Mouse (Mus musculus) brain, embryonic 14.5 days (tissue): Measurements from ENCODE around the gene Tas2r135.

Source experiments
- CTCF ChIP-seq: fragments of 200-500 bp; IDR thresholded peaks from 2 replicates; pipeline ENCODE4 v1.5.1; 2012; ENCODE audit warnings: inconsistent platforms, mild to moderate bottlenecking, moderate library complexity, borderline replicate concordance; ENCODE audit not compliant: insufficient read depth, insufficient read length; ENCODE audit errors: extremely low read depth
- POLR2A ChIP-seq: fragments of 200-500 bp; IDR thresholded peaks from 2 replicates; pipeline ENCODE4 v1.6.1; 2012; ENCODE audit warnings: mild to moderate bottlenecking, inconsistent platforms, borderline replicate concordance; ENCODE audit not compliant: poor library complexity, insufficient read depth, insufficient read length, severe bottlenecking; ENCODE audit errors: extremely low read depth

DNA sequence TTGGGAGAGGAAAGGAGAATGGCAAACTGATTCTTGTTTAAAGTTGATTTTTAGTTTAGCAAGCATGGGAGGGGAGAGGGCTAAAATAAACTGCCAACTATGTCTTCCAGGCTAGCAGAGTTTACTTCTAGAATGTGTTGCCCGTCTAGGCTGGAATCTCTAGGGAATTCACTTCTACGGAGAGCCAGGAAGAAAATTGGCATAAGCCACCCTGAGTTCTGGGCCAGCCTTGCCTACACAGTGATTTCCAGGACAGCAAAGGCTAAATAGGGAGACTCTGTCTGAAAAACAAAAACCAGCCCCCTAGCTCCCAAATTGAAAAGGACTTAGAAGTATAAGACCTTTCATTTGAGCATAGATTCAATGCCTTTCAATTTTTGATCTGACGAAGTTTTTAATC, 25.7 kb upstream of the Tas2r135 start:
- no peak for TF ChIP-seq POLR2A
- TF ChIP-seq CTCF, result no peak
